Mouse (Mus musculus): Measurements from ENCODE around the gene Mboat1.

GRCm38 (mm10) chr13:30235056-30235750 lies 98.9 kb downstream of the Mboat1 start:
- TF ChIP-seq CTCF (IDR thresholded peaks at IDR 0.05; ENCODE audit: low read depth) (no peak), EP300 (optimal IDR thresholded peaks at IDR 0.05) (no peak)
